Mouse (Mus musculus) gastrocnemius, adult 8-10 months (tissue): ENCODE results near the gene Aph1a. TPM values are rescaled to one million over a fixed set of nuclear protein-coding genes. Genes with fewer than 3 reads are reported as not detected.
"Not testable (repeated sequence)": the region's sequence is repeated elsewhere in the genome, so short reads cannot be mapped to it uniquely, and the experiment has no call there.

ENCODE experiments used
- DNase-seq, 2 experiments: peaks; one replicate each; pipeline ENCODE4 v3.0.0; 2022; ENCODE audit warnings: low spot score in 2 of 2
- total RNA-seq, 4 experiments: library from RNA; stranded (reverse); gene quantifications; 2 replicates each; pipeline ENCODE4 v1.2.4; 2022

Aph1a gene
- 10 to 100 TPM; 44.6 to 48.2 (median 47.8) TPM for total RNA-seq

DNA sequence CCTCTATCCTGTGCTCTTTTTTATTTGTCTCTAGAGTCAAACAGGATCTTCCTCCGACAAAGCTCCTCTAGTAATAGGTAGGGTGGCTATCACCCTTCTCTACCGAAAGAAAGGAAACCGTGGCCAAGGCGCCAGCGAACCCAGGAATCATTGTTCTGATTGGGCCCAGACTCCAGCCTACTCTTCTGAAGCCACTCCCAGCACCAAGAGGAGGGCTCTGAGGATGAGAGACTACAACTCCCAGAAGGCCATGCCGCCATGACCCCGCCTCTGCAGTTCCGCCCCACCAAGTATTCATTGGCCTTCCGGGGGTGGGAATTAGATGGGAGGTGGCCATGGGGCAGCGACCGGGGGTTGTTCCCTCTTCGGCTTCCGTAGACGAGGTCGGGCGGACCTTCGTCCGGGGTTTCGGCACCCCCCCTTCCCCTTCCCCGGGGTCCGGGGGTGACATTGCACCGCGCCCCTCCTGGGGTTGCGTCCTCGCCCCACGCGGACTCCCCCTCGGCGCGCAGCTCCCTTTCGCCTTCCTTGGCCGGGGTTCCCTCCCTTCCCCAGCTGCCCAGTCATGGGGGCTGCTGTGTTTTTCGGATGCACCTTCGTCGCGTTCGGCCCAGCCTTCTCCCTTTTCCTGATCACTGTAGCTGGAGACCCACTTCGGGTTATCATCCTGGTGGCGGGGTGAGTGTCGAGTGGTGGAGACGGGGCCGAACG is at the start of gene Aph1a:
Aph1a (plus strand) TSS at position 364 of the 711 bp plus-strand sequence.
- peak; percentile 93 to 95 for DNase-seq

DNA sequence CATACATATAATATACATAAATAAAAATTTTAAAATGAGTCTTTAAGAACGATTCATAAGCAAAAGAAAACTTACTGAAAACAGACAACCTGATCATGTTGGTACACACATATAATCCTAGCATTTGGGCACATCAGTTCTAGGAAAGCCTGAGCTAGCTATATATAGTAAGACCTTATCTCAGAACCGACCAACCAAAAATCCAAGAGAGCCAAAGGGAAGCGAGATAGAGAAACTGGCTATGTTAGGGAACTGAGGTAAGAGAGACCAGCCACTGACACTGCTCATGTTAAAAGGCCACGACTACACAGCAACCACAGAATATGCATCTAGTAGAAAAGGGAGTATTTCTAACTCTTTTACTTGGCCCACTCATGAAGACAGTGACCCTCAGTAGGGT is 43.2 kb upstream of the Aph1a start:
- DNase-seq, result no peak

DNA sequence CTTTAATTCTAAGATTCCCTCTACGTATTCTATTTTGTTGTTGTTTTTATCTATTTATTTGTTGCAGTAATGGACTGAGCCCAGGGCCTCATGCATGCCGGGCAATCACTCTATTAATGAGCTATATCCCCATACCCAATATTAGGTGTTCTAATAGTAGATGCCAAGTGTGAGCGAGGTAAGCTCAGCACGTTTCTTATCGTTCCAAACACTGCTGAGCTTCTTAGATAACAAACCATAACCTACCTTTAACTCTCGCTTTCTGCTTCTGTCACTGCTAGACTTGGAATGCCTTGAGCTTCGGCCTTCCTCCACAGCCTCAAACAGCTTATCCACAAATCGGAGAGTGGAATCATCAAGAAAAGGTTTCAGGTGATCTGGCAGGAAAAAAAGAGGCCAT is 42.5 kb upstream of the Aph1a start:
- no peak for DNase-seq

GRCm38 (mm10) chr3:95855502-95856089 is 38.2 kb upstream of the Aph1a start, which contains the start of gene Prpf3:
Gene Prpf3, minus strand, starts transcription at chr3:95855885.
- peak; percentile 92 to 96 for DNase-seq

GRCm38 (mm10) chr3:95856115-95856514 is 37.7 kb upstream of the Aph1a start:
- DNase-seq, result no peak

DNA sequence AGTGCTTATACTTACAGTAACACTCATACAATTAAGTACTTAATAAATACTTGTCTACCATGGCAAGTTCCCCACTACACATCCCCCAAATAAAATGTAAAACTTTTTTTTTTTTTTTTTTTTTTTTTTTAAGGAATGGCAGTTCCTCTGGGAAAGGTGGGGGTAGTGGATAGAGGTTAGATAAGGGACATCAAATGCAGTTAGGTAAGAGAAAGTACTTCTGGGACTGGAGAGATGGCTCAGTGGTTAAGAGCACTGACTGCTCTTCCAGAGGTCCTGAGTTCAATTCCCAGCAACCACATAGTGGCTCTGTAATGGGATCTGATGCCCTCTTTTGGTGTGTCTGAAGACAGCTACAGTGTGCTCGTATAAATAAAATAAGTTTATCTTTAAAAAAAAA is 36.7 kb upstream of the Aph1a start:
- DNase-seq, result not testable (repeated sequence)

GRCm38 (mm10) chr3:95858278-95858677 is 35.5 kb upstream of the Aph1a start:
- DNase-seq, result not testable (repeated sequence)

- no peak for DNase-seq
These were observed 33.4 kb upstream of the Aph1a start for GRCm38 (mm10) chr3:95860323-95860722.

DNA sequence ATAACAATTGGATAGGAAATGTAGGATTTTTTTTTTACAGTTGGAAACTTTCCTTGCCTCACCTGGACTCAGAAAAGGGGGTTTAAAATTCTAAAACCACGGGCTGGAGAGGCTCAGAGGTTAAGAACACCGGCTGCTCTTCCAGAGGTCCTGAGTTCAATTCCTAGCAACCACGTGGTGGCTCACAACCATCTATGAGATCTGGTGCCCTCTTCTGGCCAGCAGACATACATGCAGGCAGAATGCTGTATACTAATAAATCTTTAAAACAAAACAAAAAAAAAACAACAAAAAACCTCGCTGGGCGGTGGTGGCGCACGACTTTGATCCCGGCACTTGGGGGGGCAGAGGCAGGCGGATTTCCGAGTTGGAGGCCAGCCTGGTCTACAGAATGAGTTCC is 32.6 kb upstream of the Aph1a start:
- DNase-seq, result no peak

- peak; percentile 36 to 53 for DNase-seq
These were observed 32.0 kb upstream of the Aph1a start for GRCm38 (mm10) chr3:95861796-95862195.

- DNase-seq, result no peak
These were observed 30.2 kb upstream of the Aph1a start for GRCm38 (mm10) chr3:95863578-95863977.

DNA sequence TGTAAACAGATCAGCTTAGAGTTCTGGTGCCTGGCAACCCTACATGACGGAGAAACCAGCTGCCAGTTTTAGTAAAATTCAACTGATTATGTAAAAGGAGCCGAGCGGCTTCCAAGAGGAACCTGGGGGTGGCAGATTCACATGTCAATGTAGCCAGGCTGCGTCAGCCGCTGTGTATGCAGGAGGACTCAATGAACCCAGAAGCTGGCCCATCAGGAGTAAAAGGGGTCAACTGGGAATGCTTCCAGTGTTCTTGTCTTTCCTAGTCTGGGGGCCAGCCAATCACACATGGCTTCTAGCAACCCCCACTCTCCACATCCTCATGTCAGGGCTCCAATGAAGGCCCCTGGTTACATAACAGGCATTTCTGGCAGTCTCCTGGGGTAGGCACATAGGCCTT is 28.7 kb upstream of the Aph1a start:
- DNase-seq, result no peak

- no peak for DNase-seq
These were observed 28.2 kb upstream of the Aph1a start for GRCm38 (mm10) chr3:95865571-95865970.

GRCm38 (mm10) chr3:95866071-95866470 is 27.7 kb upstream of the Aph1a start:
- no peak for DNase-seq

- DNase-seq, result no peak
These were observed 26.4 kb upstream of the Aph1a start for GRCm38 (mm10) chr3:95867408-95867807.

- DNase-seq, result no peak
These were observed 22.8 kb upstream of the Aph1a start for GRCm38 (mm10) chr3:95870976-95871375.

DNA sequence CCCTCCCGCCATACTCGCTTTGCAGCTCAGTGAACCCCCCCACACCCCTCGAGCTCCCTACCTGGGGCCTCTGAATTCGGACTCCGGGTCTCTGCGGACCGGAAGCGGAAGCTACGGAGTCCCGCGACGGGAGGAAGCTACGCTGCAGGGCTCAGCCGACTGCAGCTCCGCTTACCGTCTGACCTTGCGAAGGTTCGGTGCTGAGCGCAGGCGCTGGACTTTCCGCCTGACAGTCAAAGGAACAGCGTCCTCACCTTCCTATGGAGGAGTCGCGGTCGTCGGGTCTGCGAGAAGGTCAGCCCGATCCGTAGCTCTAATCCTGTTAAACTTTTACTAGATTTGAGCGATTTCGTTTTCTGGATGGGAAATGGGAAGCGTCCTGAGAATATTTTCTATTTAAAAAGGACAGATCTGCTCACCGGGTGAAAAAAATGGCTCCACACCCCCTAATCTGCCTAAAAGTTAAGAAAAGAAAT is 22.3 kb upstream of the Aph1a start, which contains the start of gene Mrps21:
Mrps21 (minus strand) TSS at position 128 of the 476 bp plus-strand sequence.
- peak; percentile 70 to 78 for DNase-seq

DNA sequence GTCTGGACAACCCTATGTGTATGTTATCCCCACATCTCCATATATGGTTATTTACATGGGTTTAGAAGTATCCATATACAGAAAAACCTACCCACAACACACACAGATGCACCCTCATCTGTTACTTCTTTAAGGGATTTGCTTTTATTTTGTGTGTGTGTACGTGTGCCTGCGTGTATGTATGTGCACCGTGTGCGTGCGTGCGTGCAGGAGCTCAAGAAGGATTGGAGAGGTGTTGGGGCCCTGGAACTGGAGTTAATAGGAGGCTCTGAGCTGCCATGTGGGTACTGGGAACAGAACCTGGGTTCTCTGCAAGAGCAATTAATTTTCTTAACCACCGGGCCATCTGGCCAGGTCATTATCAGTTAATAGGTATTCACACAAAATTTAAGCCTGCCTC is 21.7 kb upstream of the Aph1a start:
- no peak for DNase-seq

GRCm38 (mm10) chr3:95879063-95879462 is 14.7 kb upstream of the Aph1a start:
- DNase-seq, result no peak

- DNase-seq, result peak; percentile 92 to 96
These were observed 11.6 kb upstream of the Aph1a start, which contains the start of gene Ciart for GRCm38 (mm10) chr3:95881979-95882815. Gene Ciart, minus strand, starts transcription at chr3:95882251.

GRCm38 (mm10) chr3:95882816-95883425 is 10.8 kb upstream of the Aph1a start:
- DNase-seq, result peak; percentile 76
